Mouse (Mus musculus) adrenal gland, postnatal 14 days (tissue): Measurements from ENCODE around the gene Hspb11. TPM values are rescaled to one million over a fixed set of nuclear protein-coding genes. Genes with fewer than 3 reads are reported as not detected.

ENCODE experiments used
- DNase-seq: peaks from one replicate; pipeline ENCODE4 v3.0.0; 2021; ENCODE audit warnings: mixed read lengths
- total RNA-seq: library from RNA; stranded (reverse); gene quantifications from 2 replicates; pipeline ENCODE4 v1.2.3, GENCODE M21; 2021

Hspb11 gene
- total RNA-seq, 1 experiment from 2014 or later: 22.4 TPM

DNA sequence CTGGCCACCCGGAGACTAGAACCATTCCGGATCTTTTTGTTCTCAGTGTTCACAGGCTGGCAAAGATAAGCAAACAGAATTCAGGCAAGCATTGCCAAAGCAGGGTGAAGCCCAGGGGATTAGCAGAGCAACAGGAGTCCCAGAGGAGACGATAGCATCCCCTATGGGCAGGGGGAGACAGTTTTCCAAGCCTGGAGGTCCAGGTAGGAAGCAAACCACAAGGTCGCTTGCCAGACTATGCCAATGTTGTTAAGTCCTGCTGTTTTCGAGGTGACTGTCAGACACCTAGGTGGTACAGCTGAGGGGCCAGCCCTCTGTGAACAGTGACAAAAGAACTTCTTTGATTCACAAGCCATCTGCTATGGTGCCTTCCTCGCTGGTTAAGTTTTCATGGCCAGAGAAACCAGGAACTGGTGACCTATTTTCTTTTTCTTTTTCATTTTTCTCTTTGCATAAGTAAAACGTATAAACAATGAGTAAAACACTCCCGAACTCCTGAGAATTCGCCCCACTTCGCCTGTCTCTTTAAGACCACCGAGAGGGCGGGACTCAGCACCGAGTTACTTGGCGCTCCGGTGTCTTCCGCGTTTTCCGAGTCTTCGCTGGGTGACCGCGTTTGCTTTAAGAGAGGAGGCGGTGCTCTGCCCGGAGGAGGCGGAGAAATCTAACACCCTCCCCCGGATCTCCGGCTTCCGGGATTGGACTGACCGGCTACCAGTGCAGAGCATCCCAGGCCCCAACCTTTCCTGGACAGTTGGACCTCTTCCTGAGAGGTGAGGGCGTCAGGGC lies 60.5 kb downstream of the Hspb11 start, which contains the start of gene Yipf1:
Gene Yipf1 (plus strand): TSS at position 674 of the 789 bp plus-strand sequence.
- peak; percentile 96 for DNase-seq

- DNase-seq: no peak
Measured at GRCm38 (mm10) chr4:107314479-107314805, 61.0 kb downstream of the Hspb11 start.

DNA sequence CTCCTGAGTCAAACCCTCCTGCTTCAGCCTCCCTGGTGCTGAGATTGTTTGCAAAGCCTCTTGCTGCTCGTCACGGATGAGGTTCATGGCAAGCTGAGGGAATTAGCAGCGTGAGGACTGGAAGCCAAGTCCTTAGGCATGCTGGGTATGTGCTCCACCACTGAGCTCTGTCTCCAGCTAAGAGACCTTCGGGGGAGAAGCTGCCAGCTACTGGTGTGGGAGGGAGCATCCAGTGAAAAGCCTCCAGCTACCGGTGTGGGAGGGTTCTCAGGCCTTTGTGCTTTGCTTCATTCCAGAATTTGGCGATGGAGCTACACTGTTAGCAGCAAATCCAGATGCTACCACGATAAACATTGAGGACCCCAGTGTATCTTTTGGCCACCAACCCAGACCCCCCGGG lies 65.3 kb downstream of the Hspb11 start:
- DNase-seq: no peak

GRCm38 (mm10) chr4:107321041-107321440 lies 67.6 kb downstream of the Hspb11 start:
- no peak for DNase-seq

- no peak for DNase-seq
Measured at GRCm38 (mm10) chr4:107323113-107323512, 69.7 kb downstream of the Hspb11 start.

GRCm38 (mm10) chr4:107328530-107328929 lies 75.1 kb downstream of the Hspb11 start:
- DNase-seq: no peak

Other genes with a start within 250 kb of the Hspb11 start
- 98.8 and 100 TPM in 2 replicates for gene Mrpl37, start 186.7 kb upstream of the Hspb11 start, total RNA-seq
- gene Cyb5rl, start 186.6 kb upstream of the Hspb11 start, total RNA-seq: 17.0 and 20.1 TPM in 2 replicates
- not detected in 2 replicates for gene Cdcp2, start 156.7 kb upstream of the Hspb11 start, total RNA-seq
- gene Tmem59, start 75.2 kb upstream of the Hspb11 start, total RNA-seq: 261 and 291 TPM in 2 replicates
- gene Tceanc2, start 74.5 kb upstream of the Hspb11 start, total RNA-seq: 27.9 and 31.3 TPM in 2 replicates
- gene Ldlrad1, start 44.4 kb upstream of the Hspb11 start, total RNA-seq: not detected in 2 replicates
- 28.2 and 32.3 TPM in 2 replicates for gene Lrrc42, start 61 bp upstream of the Hspb11 start, total RNA-seq
- gene Dio1, start 53.6 kb downstream of the Hspb11 start, total RNA-seq: 0.49 and 12.0 TPM in 2 replicates
- 51.8 and 68.3 TPM in 2 replicates for gene Yipf1, start 60.8 kb downstream of the Hspb11 start, total RNA-seq
- gene Ndc1, start 114.2 kb downstream of the Hspb11 start, total RNA-seq: 15.1 and 15.9 TPM in 2 replicates
- 0.30 and 1.2 TPM in 2 replicates for gene Glis1, start 181.0 kb downstream of the Hspb11 start, total RNA-seq